Mouse (Mus musculus) limb, embryonic 12.5 days (tissue): Measurements from ENCODE around the gene Trim2. TPM values are rescaled to one million over a fixed set of nuclear protein-coding genes. Genes with fewer than 3 reads are reported as not detected.

Source experiments
- ATAC-seq: fragments of 200-750 bp; cut with Nextera tagmentation; 2 replicates; pipeline ENCODE4 v1.8.0; 2017; ENCODE audit warnings: low read depth, moderate TSS enrichment; ENCODE audit not compliant: insufficient number of reproducible peaks, insufficient read depth, low FRiP score, low TSS enrichment
- H3K27ac ChIP-seq: fragments of 300-500 bp; sonication (generic); 2 replicates; pipeline ENCODE4 v1.5.1; 2016; ENCODE audit warnings: mild to moderate bottlenecking, moderate library complexity
- H3K27me3 ChIP-seq: fragments of 300-500 bp; sonication (generic); 2 replicates; pipeline ENCODE4 v1.6.1; 2016; ENCODE audit warnings: mild to moderate bottlenecking, moderate library complexity
- H3K36me3 ChIP-seq: fragments of 300-500 bp; sonication (generic); 2 replicates; pipeline ENCODE4 v1.6.1; 2016; ENCODE audit warnings: mild to moderate bottlenecking, moderate library complexity
- H3K4me1 ChIP-seq: fragments of 300-500 bp; sonication (generic); replicated peaks from 2 replicates; pipeline ENCODE4 v1.6.1; 2016
- H3K4me2 ChIP-seq: fragments of 300-500 bp; sonication (generic); 2 replicates; pipeline ENCODE4 v1.6.1; 2016; ENCODE audit warnings: mild to moderate bottlenecking, moderate library complexity
- H3K4me3 ChIP-seq: fragments of 300-500 bp; sonication (generic); replicated peaks from 2 replicates; pipeline ENCODE4 v1.5.1; 2016; ENCODE audit warnings: mild to moderate bottlenecking
- H3K9ac ChIP-seq: fragments of 300-500 bp; sonication (generic); replicated peaks from 2 replicates; pipeline ENCODE4 v1.6.1; 2016; ENCODE audit warnings: mild to moderate bottlenecking, moderate library complexity
- H3K9me3 ChIP-seq: fragments of 300-500 bp; sonication (generic); 2 replicates; pipeline ENCODE4 v1.6.1; 2016; ENCODE audit warnings: mild to moderate bottlenecking, moderate library complexity
- WGBS: fragments of 180-500 bp; shearing (Covaris S2); methylation state at CpG from one replicate; pipeline ENCODE4 v1.1.7; 2016; 5-methylcytosine and 5-hydroxymethylcytosine counted together
- polyA plus RNA-seq: library from polyadenylated mRNA; unstranded; fragments of >200 nt; fragmentation: Nextera tagmentation; extraction: Ambion mirVana; gene quantifications from 2 replicates; pipeline ENCODE4 v1.2.1, GENCODE M21; 2016

Trim2 gene
- polyA plus RNA-seq, 1 experiment from 2014 or later = 18.5 TPM

DNA sequence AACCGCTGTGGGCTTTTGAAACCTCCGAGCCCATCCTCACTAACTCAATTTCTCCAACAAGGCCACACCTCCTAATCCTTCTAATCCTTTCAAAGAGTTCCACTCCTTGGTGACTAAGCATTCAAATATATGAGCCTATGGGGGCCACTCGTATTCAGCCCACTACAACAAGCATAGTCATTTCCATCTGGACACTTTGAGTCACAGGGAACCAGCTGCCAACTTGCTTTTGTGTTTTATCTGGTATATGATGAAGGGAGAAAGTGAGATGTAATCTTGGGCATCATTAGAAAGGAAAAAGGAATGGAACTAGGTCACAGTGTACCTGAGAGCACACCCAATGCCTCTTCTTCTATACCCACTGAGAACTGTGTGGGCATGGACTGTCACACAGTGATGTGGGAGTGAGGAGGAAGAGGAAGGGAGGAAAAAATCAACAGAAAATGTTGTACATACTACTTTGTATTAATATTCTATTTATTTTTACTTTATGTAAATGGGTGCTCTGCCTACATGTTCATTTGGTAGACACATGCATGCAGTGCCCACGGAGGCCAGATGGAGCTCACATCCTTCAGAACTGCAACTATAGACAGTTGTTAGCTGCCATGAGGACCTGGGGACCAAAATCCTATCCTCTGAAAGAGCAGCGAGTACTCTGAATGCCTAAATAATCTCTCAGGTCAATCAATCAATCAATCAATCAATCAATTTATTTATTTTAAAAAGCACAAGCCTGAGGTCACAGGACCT, 72.8 kb downstream of the Trim2 start:
- peaks cover 5% of the 10 kb centered on the region for H3K4me1 ChIP-seq
- H3K4me3 ChIP-seq = no peak overlapping the region
- H3K9me3 ChIP-seq = peaks cover 6% of the 10 kb centered on the region
- H3K9ac ChIP-seq = no peak overlapping the region
- no peaks in the 10 kb centered on the region for H3K36me3 ChIP-seq
- no peak for ATAC-seq
- WGBS = 90% methylated on average over 5 of the region's 5 CpGs
- no peaks in the 10 kb centered on the region for H3K27me3 ChIP-seq
- H3K4me2 ChIP-seq = no peak overlapping the region
- no peak overlapping the region for H3K27ac ChIP-seq

DNA sequence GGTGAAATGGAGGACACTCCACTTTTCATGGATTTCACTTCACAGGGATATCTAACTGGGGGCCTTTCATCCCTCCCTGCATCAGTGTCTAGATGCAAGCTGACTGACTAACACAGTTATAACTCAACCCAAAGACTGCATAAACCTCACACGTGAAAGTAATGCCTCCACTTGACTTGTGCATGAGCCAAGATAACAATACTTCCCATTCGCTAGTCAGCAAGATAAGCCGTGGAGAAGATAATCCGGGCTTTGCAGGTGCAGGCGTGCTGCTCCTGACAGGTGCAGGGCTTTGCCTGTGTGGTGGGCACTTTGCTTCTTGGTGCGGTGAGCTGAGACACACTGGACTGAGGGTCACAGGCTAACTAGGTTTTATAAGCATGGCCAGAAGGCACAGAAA, 74.4 kb downstream of the Trim2 start:
- no peak overlapping the region for H3K4me3 ChIP-seq
- 87% methylated on average over 6 of the region's 6 CpGs for WGBS

DNA sequence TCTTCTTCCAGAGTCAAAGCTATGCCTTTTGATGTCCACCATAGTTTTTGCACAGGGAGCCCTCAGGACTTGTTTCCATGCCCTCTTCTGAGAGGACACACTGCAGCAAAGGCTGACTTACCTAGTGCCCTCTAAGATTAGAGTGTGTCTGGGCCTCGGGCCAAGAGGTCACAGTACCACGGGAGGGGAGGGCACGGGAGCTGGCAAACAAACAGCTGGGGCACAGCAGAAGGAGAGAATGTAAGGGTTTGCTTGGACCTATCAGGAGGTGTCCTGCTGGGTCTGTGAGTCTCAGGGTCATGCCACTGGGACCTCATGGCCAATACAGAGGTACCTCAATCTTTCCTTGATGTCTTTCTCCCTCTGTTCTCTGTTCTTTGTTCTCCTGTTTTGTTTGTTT, 75.7 kb downstream of the Trim2 start:
- Histone ChIP-seq H3K9me3 (peaks cover 6% of the 10 kb centered on the region), H3K4me1 (peaks cover 9% of the 10 kb centered on the region), H3K36me3 (no peaks in the 10 kb centered on the region), H3K27ac (no peak overlapping the region), H3K4me3 (no peak overlapping the region), H3K27me3 (no peaks in the 10 kb centered on the region), H3K4me2 (no peak overlapping the region), H3K9ac (no peak overlapping the region)
- 14% methylated on average over 3 of the region's 3 CpGs for WGBS
- ATAC-seq = no peak

More for the DNA sequence above, 74.4 kb downstream of the Trim2 start:
- Histone ChIP-seq H3K27ac (no peak overlapping the region), H3K27me3 (no peaks in the 10 kb centered on the region), H3K9ac (no peak overlapping the region), H3K36me3 (no peaks in the 10 kb centered on the region), H3K4me1 (peaks cover 9% of the 10 kb centered on the region), H3K4me2 (no peak overlapping the region), H3K9me3 (peaks cover 6% of the 10 kb centered on the region)
- no peak for ATAC-seq

DNA sequence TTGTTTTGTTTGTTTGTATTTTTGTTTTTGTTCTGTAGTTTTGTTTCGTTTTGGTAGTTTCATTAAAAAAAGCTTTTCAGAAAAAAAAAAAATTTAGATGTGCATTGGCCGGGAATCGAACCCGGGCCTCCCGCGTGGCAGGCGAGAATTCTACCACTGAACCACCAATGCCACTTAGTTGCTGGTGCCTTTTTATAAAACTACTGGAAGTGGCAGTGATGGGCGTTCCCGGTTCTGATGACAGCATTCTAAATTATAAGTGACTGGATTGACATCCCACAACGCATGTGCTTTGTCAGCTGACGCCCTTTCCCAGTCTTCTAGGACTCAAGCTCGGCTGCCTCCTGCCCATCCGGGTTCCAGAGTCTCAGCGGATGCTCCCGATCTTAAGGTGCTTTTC, 77.8 kb downstream of the Trim2 start:
- H3K9me3 ChIP-seq = peaks cover 6% of the 10 kb centered on the region
- peak overlapping the region; percentile 47 for H3K4me3 ChIP-seq
- H3K27ac ChIP-seq = no peak overlapping the region
- H3K4me2 ChIP-seq = peak overlapping the region; percentile 80
- no peaks in the 10 kb centered on the region for H3K36me3 ChIP-seq
- ATAC-seq = no peak
- H3K4me1 ChIP-seq = peaks cover 9% of the 10 kb centered on the region
- WGBS = 11% methylated on average over 15 of the region's 15 CpGs
- H3K9ac ChIP-seq = no peak overlapping the region
- H3K27me3 ChIP-seq = no peaks in the 10 kb centered on the region

DNA sequence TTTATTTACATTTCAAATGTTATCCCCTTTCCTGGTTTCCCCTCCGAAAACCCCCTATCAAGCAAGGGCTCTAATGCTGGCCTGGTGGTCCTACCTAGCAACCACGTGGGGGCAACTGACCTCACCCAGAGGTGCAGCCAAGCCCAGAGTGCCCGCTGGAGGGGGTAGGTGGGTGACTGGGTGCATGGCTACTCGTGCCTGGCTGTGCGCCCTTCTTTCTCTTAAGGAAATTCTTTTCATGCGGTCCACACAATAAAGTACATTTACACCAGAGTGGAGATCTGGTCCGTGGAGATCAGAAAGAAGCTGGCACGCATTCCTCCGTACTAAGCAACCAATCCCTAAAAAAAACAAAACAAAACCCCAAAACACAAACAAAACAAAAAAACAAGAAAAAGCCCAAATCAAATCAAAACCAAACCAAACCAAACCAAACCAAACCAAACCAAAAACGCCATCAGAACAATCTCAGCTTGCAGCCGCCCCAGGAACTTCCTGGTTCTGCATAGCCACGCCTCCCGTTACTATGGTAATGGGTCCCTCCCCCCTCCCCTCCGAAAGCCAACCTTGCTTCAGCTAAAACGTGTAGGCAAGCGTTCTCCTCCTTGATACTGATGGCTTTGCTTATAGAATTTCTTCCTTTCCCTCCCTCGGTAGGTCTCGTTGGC, 78.3 kb downstream of the Trim2 start:
- peaks cover 2% of the 10 kb centered on the region for H3K9me3 ChIP-seq
- no peak overlapping the region; the same call in 1 of the 2 replicates for H3K9ac ChIP-seq
- no peaks in the 10 kb centered on the region for H3K36me3 ChIP-seq
- under 1% methylated on average over 18 of the region's 18 CpGs for WGBS
- 0 out of 2 replicates have a peak, but pooled peaks have one; percentile 47 for ATAC-seq
- peaks cover 9% of the 10 kb centered on the region for H3K4me1 ChIP-seq
- H3K4me2 ChIP-seq = peak overlapping the region; percentile 80
- H3K27ac ChIP-seq = peak overlapping the region; percentile 80
- H3K4me3 ChIP-seq = peak overlapping the region; percentile 47
- no peaks in the 10 kb centered on the region for H3K27me3 ChIP-seq

DNA sequence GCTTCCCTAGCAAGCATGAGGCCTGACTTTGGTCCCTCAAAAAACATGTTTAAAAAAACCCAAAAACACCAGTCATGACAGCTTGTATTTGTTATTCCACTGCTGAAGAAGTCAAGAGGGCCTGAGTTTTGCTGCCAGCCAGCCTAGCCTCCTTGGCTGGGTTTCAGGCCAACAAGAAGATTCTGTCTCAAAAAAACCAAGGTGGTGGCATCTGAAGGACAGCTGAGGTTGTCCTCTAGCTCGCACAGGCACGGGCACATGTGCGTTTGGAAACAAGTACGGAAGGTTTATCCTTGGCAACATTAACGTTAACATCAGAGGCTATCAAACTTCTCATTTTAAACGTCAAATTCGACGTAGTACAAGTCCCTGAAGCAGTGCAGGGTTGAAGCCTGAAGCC, 79.0 kb downstream of the Trim2 start:
- no peak overlapping the region for H3K4me3 ChIP-seq

DNA sequence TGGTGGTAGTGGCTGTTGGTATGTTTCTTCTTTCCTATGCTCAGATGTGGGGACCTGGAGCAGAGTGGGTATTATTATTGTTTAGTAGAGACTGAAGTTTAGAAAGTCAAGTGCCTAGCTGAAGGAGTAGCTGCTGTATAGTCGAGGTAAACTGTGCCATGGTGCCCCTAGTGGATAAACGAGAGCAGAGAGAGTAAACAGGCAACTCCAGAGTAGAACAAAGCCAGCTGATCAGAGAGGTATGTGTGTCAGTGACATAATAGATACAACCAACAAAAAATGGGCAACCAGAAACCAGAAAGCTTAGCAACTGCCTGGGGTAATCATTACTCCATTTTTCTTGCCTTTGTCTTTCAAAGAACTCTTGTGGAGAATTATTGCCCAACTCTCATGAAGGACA, 81.7 kb downstream of the Trim2 start:
- Histone ChIP-seq H3K4me3 (no peak overlapping the region), H3K27me3 (no peaks in the 10 kb centered on the region), H3K4me2 (no peak overlapping the region), H3K9me3 (no peaks in the 10 kb centered on the region), H3K9ac (no peak overlapping the region), H3K36me3 (no peaks in the 10 kb centered on the region), H3K27ac (no peak overlapping the region), H3K4me1 (peaks cover 9% of the 10 kb centered on the region)
- ATAC-seq = no peak
- 16% methylated on average over 2 of the region's 2 CpGs for WGBS

More for the DNA sequence above, 79.0 kb downstream of the Trim2 start:
- H3K27ac ChIP-seq = no peak overlapping the region
- 0 out of 2 replicates have a peak overlapping the region, but pooled peaks have one; percentile 10 for H3K4me2 ChIP-seq
- H3K36me3 ChIP-seq = no peaks in the 10 kb centered on the region
- WGBS = 45% methylated on average over 8 of the region's 8 CpGs
- ATAC-seq = no peak
- H3K9me3 ChIP-seq = no peaks in the 10 kb centered on the region
- no peaks in the 10 kb centered on the region for H3K27me3 ChIP-seq
- peaks cover 9% of the 10 kb centered on the region for H3K4me1 ChIP-seq
- no peak overlapping the region for H3K9ac ChIP-seq

DNA sequence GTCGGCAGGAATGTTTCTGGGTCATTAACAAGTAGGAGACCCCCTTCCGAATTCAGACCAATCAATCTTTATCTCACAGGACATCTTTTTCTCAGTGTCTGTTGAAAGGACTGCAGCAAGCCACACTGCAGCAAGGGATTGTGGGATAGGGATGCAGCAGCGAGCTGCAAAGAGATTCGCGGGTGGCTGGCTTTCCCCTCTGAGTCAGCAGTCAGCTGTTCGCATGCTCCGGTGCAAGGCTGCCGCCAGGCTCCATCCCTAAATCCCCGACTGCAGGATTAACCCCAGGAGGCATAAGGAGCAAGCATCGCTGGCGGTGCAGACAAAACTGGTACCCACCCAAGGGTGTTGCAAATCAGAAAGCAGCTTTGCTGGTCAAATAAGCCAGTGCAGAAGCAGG, 85.9 kb downstream of the Trim2 start:
- H3K9ac ChIP-seq = peak overlapping the region; percentile 62
- WGBS = under 1% methylated on average over 11 of the region's 11 CpGs
- no peak for ATAC-seq

DNA sequence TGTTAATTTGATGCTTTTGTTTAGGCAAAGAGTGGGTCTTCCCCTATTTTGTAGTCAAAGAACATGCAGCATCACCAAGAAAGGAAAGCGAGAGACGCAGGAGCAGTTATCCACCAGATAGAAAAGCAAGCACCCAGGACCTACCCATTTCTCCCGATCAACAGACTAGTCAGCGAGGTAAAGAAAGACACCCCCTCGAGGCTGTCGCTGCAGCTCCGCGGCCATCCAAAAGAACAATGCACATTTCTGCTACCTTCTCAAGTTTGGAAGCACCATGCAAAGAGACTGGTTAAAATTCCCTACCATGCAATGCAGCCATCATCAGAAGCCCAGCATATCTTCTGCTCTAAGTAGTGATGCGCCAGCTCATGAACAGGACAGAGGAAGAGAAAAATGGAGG, 86.4 kb downstream of the Trim2 start:
- Histone ChIP-seq H3K9ac (peak overlapping the region; percentile 62), H3K36me3 (no peaks in the 10 kb centered on the region), H3K4me2 (peak overlapping the region; percentile 87), H3K27ac (no peak overlapping the region), H3K9me3 (no peaks in the 10 kb centered on the region), H3K27me3 (no peaks in the 10 kb centered on the region), H3K4me1 (peaks cover 16% of the 10 kb centered on the region), H3K4me3 (peak overlapping the region; percentile 46)
- under 1% methylated on average over 9 of the region's 9 CpGs for WGBS
- no peak for ATAC-seq

More for the DNA sequence above, 85.9 kb downstream of the Trim2 start:
- H3K4me3 ChIP-seq = peak overlapping the region; percentile 46
- peaks cover 16% of the 10 kb centered on the region for H3K4me1 ChIP-seq
- no peaks in the 10 kb centered on the region for H3K9me3 ChIP-seq
- H3K27me3 ChIP-seq = no peaks in the 10 kb centered on the region
- H3K36me3 ChIP-seq = no peaks in the 10 kb centered on the region
- H3K4me2 ChIP-seq = peak overlapping the region; percentile 87
- H3K27ac ChIP-seq = no peak overlapping the region

DNA sequence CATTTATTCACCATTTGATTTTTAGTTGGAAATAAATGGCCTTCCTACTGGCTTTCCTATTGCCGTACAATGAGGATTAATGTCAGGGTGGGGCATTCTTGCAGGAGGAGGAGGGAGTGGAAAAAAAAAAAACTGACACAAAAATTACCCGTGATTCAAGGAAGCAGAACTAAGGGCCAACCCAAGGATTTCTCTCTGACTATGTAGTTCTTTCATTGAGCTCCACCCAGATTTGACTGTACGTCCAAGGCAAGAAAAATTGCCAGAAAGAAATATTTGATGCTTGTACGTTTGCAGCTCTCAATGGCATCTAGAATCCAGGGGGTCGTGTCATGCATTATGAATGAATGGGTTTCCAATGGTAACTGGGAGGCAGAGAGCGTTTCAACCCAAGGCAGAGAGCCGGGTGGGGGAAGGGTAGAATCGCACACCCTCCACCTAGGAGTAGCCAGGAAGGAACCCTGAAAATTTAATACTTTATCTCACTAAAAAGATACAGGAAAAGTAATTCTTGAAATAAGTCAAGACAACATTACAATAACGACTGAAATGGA, 86.9 kb downstream of the Trim2 start:
- no peaks in the 10 kb centered on the region for H3K27me3 ChIP-seq
- peak overlapping the region; percentile 87 for H3K4me2 ChIP-seq
- peaks cover 16% of the 10 kb centered on the region for H3K4me1 ChIP-seq
- 8% methylated on average over 9 of the region's 9 CpGs for WGBS
- no peaks in the 10 kb centered on the region for H3K9me3 ChIP-seq
- ATAC-seq = no peak
- peak overlapping the region; percentile 62; the same call in 1 of the 2 replicates for H3K9ac ChIP-seq
- H3K4me3 ChIP-seq = peak overlapping the region; percentile 46
- no peaks in the 10 kb centered on the region for H3K36me3 ChIP-seq
- no peak overlapping the region for H3K27ac ChIP-seq

DNA sequence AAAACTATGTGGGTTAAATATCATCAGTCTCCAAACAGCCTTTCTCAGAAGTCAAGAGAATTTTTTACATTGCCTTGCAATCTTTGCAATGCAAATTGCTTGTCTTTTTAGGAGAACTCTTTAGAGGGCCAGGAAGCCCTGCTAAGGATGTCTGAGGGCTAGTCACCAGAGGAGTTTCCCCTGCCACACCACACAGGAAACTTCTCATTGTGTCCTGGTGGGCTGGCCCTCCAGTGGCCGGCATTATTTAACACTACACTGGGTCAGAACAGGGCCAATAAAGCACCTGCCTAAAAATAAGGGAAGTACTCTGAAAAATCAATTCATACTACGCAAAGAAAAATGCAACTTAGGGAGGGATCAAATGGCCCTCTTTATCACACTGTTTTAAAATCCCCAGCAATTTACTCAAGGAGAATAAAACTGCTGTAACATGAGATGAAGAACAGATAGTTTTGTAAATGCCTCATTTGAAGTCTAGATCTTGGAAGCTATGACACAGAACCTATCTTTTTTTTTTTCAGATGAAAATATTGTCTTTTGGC, 87.4 kb downstream of the Trim2 start:
- peaks cover 16% of the 10 kb centered on the region for H3K4me1 ChIP-seq
- no peak overlapping the region for H3K27ac ChIP-seq
- no peaks in the 10 kb centered on the region for H3K27me3 ChIP-seq
- peak overlapping the region; percentile 87; the same call in 1 of the 2 replicates for H3K4me2 ChIP-seq
- 30% methylated on average over 2 of the region's 2 CpGs for WGBS
- no peak for ATAC-seq
- H3K9me3 ChIP-seq = no peaks in the 10 kb centered on the region
- H3K4me3 ChIP-seq = no peak overlapping the region
- no peak overlapping the region for H3K9ac ChIP-seq
- no peaks in the 10 kb centered on the region for H3K36me3 ChIP-seq
